Mouse (Mus musculus) spleen, postnatal 36 days (tissue): ENCODE data around the gene Rho.

Source experiments
- DNase-seq, 2 experiments: peaks; one replicate each; pipeline ENCODE4 v3.0.0; 2022; ENCODE audit warnings: low spot score in 2 of 2, mixed read lengths in 1 of 2

Gene Rho

DNA sequence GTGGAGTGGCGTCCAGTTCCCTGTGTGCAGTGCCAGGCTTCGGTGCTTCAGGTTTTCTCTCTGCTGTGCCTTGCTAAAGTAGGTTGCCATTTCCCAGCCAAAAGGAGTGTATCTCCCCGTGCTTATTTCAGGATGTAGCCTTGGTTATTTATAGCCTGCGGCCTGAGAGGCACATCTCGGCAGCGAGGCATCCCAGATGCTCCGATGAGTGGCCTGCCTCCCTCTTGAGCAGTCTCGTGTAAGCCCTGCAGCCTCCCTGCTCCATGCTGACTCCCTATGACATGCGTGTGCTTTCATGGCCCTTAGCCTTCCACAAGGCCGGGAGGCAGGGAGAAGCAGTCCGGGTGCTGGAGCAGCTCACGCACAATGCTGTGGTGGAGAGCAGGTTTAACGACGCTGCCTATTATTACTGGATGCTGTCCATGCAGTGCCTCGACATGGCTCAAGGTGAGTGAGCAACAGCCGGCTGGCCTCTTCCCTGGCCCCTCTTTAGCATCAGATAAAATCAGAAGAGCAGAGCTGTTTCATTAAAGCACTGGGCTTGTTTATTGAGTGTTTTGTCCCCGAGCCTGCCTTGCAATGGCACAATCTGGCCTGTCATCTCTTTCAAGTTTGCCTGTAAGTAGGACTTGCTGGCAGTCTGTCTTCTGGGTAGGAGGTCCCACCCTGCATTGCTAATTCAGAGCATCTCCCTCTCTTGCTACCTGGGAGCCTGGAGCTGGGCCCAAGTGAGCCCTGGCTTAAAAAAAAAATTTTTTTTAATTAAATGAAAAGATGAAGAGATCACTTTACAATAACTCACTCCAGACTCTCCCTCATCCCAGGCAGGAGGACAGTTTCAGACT, 15.7 kb upstream of the Rho start:
- DNase-seq = no peak

DNA sequence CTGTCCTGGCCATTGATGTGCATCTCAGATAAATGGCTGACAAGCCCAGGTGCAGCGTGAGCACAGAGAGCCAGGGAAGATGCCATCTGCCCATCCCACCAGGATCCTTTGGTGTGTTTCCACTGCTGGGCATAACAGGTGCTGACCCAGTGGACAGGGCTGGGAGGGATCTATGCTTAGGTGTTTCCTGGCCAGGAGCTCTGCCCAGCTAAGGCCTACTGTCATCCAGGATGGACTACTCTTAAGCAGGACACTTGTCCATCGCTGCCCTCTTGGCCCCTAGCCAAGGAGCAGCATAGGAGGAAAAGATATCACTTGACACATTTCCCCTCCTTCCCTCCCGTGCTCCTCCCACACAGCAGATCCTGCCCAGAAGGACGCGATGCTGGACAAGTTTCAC, 14.9 kb upstream of the Rho start:
- no peak for DNase-seq

DNA sequence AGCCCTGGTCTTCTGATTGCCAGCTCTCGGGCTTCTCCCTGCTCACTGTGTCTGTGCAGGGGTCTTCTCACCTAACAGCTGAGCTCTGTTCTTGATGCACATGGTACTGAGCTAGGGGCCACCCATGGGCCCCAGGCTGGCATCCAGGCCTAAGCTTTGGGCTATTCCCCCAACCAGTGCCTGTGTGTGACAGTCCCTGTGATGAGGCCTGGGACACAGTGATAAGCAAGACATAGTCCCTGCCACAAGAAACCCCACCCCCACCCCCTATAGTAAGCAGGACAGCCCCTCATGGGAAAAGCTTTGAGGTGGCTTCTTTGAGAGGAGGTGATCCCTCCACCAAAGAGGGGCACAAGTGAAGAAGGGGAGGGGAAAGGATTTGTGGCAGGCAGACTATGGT, 12.9 kb upstream of the Rho start:
- no peak for DNase-seq

DNA sequence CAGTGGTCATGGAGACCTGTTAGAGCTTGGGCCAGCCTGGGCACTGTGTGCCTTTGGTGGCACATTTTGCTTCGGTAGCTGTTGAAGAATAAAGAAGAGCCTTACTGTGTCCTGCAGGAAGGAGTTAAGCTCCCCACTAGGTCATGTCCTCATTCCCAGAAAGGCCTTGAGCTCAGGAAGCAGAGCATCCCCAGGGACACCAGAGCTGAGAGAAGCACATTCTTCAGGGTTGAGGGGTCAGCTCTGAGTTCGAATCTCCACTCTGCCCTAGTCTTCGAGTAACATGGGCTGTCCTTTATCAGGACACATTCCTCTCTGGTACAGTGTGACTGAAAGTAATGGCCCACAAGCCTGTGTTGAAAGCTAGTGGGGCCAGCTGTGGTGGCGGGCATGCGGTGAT, 11.7 kb upstream of the Rho start:
- DNase-seq = no peak

DNA sequence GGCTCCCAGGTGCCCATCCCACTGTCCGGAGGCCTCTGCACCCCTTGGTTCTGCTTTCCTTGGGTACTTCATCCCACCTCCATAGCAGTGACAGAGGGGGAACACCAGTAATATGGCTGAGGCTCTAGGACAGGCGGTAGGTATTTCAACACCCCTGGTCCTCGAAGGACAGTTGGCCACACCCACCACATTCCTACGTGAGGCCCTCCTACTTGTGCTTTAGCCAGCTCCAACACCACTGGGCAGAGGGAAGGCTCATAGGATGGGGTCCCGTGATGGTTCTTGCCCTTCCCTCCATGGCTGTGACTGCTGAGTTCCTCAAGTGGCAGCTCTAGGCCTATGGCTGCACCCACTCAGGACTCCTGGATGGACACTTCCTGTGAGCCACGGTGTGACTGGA, 6.7 kb upstream of the Rho start:
- no peak for DNase-seq

DNA sequence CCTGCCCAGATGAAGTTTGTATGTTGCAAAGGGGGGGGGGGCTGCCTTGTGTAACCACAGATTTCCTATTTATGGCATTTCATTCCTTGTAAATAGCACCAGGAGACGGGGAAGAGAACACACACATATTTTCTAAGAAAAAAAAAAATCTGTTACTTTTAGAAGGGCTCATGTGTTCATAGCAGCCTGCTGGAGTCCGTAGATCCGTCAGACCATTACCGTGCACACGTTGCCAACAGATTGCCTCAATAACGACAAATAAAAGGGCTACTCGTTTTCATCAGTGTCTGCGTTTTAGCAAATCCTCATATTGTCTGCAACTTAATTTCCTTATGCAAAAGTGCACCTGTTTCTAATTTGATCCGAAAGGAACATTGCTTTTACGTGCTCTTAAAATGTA, 5.1 kb upstream of the Rho start:
- no peak for DNase-seq

DNA sequence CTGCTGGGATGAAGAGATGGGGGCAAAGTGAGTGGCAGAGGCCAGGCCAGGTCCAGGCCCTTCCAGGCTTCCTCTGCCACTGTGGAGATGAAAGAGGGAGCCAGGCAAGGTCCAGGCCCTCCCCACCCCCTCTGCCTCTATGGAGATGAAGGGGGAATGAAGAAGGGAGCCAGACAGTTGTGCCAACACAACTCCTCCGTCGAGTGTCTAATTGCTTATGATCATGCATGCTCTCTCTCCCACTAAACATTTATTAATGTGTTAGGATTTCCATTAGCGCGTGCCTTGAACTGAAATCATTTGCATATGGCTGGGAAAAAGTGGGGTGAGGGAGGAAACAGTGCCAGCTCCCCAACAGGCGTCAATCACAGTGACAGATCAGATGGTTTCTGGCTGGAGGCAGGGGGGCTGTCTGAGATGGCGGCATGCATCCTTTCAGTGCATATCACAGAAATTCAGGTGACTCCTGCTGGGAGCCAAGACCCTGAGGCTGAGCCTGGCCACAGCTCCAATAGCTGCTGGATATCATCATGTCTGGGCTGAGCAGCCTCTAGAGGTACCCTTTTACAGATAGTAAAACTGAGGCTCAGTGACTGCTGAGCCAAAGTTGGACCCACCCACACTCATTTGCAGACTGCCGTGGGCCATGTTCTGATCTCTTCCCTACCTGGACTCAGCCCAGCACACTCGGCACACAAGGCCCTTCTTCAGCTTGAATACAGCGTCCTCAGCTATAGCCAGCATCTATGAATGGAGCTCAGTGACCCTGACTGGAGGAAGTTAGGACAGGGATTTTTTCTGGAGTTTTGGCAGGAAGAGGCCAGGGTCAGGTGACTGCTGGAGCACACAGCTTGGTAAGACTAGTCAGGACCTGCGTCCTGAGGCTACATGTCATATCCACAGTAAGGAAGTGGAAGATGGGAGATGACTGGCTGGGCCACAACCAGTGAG, 4.0 kb upstream of the Rho start:
- no peak for DNase-seq

DNA sequence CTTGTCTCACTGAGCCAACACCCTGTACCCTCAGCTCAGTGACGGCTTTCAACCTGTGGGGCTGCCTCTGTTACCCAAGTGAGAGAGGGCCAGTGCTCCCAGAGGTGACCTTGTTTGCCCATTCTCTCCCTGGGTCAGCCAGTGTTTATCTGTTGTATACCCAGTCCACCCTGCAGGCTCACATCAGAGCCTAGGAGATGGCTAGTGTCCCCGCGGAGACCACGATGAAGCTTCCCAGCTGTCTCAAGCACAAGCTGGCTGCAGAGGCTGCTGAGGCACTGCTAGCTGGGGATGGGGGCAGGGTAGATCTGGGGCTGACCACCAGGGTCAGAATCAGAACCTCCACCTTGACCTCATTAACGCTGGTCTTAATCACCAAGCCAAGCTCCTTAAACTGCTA, 1.5 kb upstream of the Rho start:
- DNase-seq = no peak

DNA sequence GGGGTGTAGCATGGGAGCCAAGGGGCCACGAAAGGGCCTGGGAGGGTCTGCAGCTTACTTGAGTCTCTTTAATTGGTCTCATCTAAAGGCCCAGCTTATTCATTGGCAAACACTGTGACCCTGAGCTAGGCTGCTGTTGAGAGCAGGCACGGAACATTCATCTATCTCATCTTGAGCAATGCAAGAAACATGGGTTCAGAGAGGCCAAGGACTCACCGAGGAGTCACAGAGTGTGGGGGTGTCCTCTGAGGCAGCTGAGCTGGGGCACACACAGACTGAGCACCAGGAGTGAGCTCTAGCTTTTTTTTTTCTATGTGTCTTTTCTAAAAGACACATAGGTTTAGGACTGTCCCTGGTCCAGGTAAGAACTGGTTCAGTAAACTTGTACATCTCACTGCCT, 843 bp downstream of the Rho start:
- DNase-seq = no peak

DNA sequence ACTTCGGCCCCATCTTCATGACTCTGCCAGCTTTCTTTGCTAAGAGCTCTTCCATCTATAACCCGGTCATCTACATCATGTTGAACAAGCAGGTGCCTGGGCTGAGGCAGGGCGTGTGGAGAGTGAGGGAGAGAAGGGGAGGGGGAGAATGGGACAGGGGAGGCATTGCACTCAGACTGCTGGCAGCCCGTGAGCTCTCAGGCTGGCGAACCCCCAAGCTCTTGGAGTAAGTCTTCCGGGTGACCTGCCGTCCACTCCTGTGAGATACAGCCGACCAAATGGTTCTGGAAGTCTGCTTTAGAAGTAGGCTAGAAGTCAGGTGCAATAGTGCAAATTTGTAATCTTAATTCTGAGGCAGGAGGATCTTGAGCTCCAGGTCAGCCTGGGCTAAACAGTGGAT, 4.0 kb downstream of the Rho start:
- DNase-seq = no peak

DNA sequence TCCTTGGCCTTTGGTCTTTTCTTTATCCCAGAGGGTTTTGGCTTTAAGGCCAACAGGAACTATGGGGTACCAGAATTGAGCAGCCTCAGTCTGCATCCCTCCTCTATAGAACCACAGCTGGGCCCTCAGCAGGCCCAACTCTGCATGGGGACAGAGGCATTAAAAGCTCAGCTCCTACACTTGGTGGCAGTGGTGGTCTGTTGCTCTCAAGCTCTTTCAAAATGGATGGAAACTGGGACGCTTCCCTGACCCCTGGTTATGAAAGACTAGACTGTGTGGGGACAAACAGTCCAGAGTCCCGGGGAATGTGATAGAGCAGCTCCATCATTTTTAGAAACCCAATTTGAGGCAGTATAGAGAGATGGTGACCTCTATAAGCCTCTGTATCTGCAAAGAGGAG, 6.5 kb downstream of the Rho start:
- no peak for DNase-seq

DNA sequence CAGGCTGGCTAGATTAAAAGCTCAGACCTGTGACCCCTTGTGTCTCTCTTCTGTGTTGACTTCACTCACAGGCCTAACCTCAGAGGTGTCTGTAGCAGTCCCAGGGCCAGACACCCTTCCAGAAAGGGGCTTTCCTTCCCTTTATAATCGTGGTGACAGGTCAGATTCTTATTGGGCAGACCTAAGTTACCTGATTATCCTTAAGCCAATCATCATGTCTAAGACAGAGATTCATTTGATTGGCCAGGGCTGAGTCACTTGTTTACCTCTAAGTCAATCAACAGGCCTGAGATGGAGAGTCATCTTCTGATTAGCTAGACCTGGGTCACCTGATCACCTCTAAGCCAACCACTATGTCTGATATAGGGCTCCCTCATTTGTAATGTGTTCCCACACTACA, 7.2 kb downstream of the Rho start:
- no peak for DNase-seq

DNA sequence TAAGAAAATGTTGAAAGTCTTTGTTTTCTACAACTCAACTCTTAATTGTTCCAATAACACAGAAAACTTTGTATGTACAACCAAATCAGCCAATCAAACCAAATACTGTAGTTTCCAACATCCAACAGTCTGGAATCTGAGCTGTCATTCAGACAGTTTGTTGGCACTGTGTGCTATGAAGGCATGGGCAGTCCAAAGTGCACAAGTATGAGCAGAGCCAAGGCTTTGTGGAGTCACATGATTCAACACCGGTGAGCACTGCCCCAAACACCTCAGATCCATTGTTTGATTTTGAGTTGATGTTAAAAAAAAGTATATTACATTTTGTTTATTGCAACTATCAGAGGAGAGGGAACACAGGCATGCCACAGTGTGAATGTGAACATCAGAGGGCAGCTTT, 9.1 kb downstream of the Rho start:
- DNase-seq = no peak

DNA sequence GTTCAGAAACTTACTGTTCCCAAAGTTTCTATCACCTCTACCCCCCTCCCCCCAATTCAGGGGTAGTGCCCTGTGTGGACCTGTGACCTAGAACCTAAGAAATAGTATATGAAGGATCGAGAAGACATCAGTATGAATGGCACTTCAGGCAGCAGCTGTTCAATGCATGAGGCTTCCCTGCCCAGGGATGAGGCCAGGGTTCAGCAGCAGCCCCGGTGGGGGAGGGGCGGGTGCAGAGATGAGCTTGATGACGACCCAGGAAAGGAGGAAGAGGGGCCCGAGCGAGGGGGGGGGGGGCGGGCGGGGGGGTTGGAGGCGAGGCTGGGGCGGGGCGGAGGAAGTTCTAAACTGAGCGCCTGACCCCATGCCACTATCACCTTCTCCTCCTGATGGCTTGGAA, 9.6 kb downstream of the Rho start:
- DNase-seq = no peak

DNA sequence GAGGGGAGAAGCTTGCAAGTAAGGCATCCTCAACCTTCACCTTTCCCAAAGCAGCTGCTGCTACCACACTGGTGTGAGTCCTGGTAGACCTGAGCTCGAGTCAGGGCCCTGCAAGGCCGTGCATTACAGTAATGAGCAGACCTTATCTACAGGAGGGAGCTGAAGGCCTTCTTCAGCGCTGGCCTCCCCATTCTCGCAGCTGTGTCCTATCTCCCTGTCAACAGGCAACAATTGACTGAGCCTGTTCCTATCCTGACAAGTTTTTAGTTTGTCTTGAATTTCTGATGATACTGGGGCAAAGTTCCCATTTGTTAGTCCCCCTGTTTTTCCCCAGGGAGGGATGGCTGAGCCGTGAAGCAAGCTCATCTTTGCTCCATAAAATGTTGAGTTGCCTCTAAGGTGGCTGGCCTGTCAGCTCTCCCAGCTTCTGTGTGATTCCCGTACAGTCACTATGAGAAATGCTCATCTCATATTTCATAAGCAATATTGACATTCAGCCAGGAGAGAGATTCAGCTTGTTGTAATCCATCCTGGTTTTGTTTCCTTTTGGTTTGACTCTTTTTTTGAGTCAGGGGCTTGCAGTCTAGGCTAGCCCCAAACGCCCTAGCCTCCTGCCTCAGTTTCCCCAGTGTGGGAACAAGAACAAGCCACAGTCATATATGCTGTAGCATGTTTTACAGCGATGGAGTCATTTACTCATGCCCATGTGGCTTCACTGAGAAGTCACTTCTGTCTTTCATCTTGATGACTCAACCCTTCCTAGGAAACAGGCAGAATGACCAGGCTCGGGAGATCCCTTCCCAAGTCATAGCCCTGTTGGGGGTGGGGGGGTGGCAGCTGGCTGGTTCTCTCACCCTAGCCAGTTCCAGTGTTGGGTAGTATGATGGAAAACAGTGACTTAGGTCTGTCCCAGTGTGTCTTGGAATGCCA, 12.2 kb downstream of the Rho start:
- no peak for DNase-seq

DNA sequence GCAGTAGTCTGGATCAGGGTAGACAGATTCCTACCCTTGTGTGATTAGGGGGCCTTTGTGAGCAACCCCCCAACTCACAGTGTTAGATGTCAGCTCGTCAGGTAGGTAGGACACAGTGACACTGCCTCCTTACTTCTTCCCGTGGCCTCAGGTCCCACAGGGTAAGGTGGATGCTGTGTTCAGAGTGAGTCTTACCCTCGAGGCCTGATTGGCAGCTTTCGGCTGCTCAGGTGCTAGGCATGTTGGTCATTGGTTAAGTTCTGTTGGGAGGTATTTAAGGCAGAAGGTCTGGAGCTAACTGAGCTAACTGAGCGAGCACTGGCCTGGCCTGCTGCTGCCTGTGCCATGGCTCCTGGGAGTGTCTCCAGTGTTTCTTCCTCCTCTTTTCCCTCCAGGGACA, 13.1 kb downstream of the Rho start, which contains the start of gene H1foo:
TSS of gene H1foo (plus strand) at position 301 of the 400 bp plus-strand sequence.
- no peak for DNase-seq

DNA sequence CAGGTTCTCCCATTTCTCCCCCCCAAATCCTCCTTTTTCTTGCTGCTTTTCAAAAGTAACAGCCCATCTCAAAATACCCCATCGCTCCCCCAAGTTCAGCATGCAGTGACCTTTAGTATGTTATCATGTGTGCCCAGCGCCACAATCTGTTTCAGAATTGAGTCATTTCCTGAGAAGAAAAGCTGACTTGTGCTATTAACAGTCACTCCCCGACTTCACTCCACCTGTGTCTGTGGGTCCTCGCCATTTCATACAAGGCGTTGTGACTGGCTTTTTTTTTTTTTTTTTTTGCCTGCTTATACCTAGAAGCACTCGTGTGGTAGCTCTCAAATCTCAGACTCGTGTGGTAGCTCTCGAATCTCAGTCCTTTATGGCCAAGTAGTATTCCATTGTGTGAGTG, 14.1 kb downstream of the Rho start:
- no peak for DNase-seq

DNA sequence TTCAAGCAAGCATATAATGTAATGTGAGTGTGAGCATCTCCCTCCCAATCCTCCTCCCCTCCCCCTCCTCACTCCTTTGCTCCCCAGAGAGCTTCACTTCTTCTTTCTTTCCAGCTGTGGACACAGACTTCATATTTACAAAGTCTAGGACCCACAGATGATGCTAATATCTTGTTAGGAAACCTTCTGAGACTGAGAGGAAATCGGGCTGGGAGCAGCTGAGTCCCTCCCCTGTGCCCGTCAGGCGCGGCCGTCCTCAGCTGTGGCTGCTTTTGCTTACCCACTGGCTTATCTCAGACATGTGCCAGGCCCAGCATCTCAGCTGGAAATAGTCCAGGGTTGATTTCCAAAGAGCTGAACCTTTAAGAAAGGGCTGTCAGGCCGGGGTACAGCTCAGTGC, 14.8 kb downstream of the Rho start:
- DNase-seq = no peak

DNA sequence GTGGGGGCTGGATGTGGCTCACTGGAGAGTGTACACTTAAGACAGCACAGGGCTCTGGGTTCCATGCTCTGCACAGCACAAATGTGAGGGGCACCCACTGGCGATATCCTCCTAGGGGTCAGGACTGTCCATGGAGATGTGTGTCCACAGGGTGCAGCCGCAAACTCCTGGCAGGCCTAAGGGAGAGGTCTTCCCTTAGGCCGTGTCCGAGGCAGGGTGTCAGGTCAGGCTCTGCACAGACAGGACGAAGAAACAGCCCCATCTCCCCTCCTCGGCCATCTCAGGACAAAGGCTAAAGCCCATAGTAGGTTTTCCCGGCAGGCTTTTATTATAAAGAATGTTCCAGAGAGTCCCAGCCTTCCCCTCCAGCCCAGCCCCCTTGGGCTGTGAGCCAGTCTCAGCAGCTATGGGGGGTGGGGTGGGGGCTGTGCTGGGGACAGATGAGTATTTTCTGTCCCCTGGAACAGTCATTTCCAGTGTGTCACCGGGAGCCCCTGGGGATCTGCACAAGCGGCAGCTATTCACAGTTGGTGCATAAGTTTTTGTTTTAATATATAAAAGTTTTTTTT, 23.0 kb downstream of the Rho start:
- DNase-seq = no peak

DNA sequence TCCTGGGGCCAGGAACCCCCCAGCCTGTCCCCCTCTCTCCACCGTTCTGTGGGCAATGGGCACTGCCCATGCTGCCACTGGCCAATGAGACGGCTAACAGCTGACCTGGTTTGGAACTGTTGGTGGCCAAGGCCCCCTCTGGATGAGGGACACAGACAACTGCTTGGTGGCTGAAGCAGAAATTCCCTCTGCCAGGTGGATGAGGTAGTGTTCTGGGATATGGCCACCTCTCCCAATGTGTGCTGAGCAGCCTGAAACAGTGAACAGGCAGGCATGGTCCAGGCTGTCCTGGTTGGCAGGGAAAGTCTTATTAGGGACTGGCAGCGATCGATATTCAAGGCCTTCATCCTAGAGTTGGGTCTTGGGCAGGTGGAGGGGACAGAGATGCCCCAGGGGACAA, 23.6 kb downstream of the Rho start:
- no peak for DNase-seq

DNA sequence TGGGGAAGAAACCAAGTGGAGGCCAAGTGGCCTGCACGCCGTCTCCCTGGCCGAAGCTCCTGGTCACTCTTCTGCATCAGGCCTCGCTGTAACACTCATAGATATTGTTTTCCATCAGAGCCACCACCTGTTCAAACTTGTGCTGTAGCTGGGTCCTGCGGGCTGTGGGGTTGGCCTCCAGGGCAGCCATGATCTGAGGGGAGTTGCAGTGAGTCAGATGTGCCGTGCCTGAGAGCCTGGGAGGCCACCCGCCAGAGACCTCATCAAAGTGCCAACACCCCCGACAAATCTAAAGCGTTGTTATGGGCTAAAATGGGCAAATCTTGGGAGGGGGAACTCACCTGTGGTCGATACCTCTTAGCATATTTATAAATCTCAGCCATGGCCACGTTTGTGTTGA, 24.1 kb downstream of the Rho start:
- no peak for DNase-seq
